Mouse (Mus musculus) liver, embryonic 13.5 days (tissue): ENCODE measurements around the gene Fam129a. TPM values are rescaled to one million over a fixed set of nuclear protein-coding genes. Genes with fewer than 3 reads are reported as not detected.
"Not testable (repeated sequence)": the region's sequence is repeated elsewhere in the genome, so short reads cannot be mapped to it uniquely, and the experiment has no call there.

Experiments
- ATAC-seq: fragments of 200-750 bp; cut with Nextera tagmentation; 2 replicates; pipeline ENCODE4 v1.8.0; 2017; ENCODE audit warnings: low read depth, mild to moderate bottlenecking, moderate number of reproducible peaks, moderate library complexity
- DNase-seq: peaks from one replicate; pipeline ENCODE4 v3.0.0; 2022
- H3K27ac ChIP-seq: fragments of 300-500 bp; sonication (generic); 2 replicates; pipeline ENCODE4 v1.5.1; 2015; ENCODE audit warnings: moderate library complexity, mild to moderate bottlenecking, inconsistent platforms
- H3K27me3 ChIP-seq: fragments of 300-500 bp; sonication (generic); 2 replicates; pipeline ENCODE4 v1.6.1; 2015; ENCODE audit warnings: mild to moderate bottlenecking, inconsistent platforms
- H3K36me3 ChIP-seq: fragments of 300-500 bp; sonication (generic); 2 replicates; pipeline ENCODE4 v1.6.1; 2015; ENCODE audit warnings: mild to moderate bottlenecking, inconsistent platforms
- H3K4me1 ChIP-seq: fragments of 300-500 bp; sonication (generic); replicated peaks from 2 replicates; pipeline ENCODE4 v1.6.1; 2015; ENCODE audit warnings: inconsistent platforms
- H3K4me2 ChIP-seq: fragments of 300-500 bp; sonication (generic); 2 replicates; pipeline ENCODE4 v1.6.1; 2015; ENCODE audit warnings: inconsistent platforms, mild to moderate bottlenecking, moderate library complexity
- H3K4me3 ChIP-seq: fragments of 300-500 bp; sonication (generic); replicated peaks from 2 replicates; pipeline ENCODE4 v1.5.1; 2015; ENCODE audit warnings: mild to moderate bottlenecking, inconsistent platforms
- H3K9ac ChIP-seq: fragments of 300-500 bp; sonication (generic); 2 replicates; pipeline ENCODE4 v1.6.1; 2015; ENCODE audit warnings: mild to moderate bottlenecking, inconsistent platforms
- H3K9me3 ChIP-seq: fragments of 300-500 bp; sonication (generic); replicated peaks from 2 replicates; pipeline ENCODE4 v1.6.1; 2016; ENCODE audit warnings: inconsistent platforms
- WGBS: fragments of 180-500 bp; shearing (Covaris S2); methylation state at CpG from one replicate; pipeline ENCODE4 v1.1.7; 2015; ENCODE audit not compliant: insufficient replicate concordance; 5-methylcytosine and 5-hydroxymethylcytosine counted together
- polyA plus RNA-seq: library from polyadenylated mRNA; unstranded; fragments of >200 nt; fragmentation: Nextera tagmentation; extraction: Ambion mirVana; gene quantifications from 2 replicates; pipeline ENCODE4 v1.2.1, GENCODE M21; 2015

Fam129a gene
- polyA plus RNA-seq, 1 experiment from 2014 or later: 2.5 TPM

- no peaks in the 10 kb centered on the region for H3K9me3 ChIP-seq
- no peak for ATAC-seq
- H3K27ac ChIP-seq: no peak overlapping the region
- H3K4me2 ChIP-seq: no peak overlapping the region
- H3K4me3 ChIP-seq: no peak overlapping the region
- H3K36me3 ChIP-seq: no peaks in the 10 kb centered on the region
- no peak for DNase-seq
- no peaks in the 10 kb centered on the region for H3K27me3 ChIP-seq
- WGBS: 72% methylated on average over 10 of the region's 10 CpGs
- no peak overlapping the region for H3K9ac ChIP-seq
- no peaks in the 10 kb centered on the region; the same call in 1 of the 2 replicates for H3K4me1 ChIP-seq
Measured at GRCm38 (mm10) chr1:151721357-151721983, 150.5 kb downstream of the Fam129a start.

- no peak overlapping the region for H3K4me3 ChIP-seq
- WGBS: 61% methylated on average over 4 of the region's 4 CpGs
- H3K9ac ChIP-seq: no peak overlapping the region
- no peaks in the 10 kb centered on the region for H3K36me3 ChIP-seq
- DNase-seq (no peak), ATAC-seq (no peak)
- no peaks in the 10 kb centered on the region for H3K27me3 ChIP-seq
- peaks cover 13% of the 10 kb centered on the region for H3K4me1 ChIP-seq
- H3K4me2 ChIP-seq: no peak overlapping the region
- H3K9me3 ChIP-seq: no peaks in the 10 kb centered on the region
- H3K27ac ChIP-seq: no peak overlapping the region
Measured at GRCm38 (mm10) chr1:151723771-151724170, 152.8 kb downstream of the Fam129a start.

GRCm38 (mm10) chr1:151725590-151725989, 154.6 kb downstream of the Fam129a start:
- Histone ChIP-seq H3K27me3 (no peaks in the 10 kb centered on the region), H3K27ac (no peak overlapping the region), H3K4me2 (no peak overlapping the region), H3K4me1 (peaks cover 13% of the 10 kb centered on the region), H3K4me3 (no peak overlapping the region), H3K36me3 (no peaks in the 10 kb centered on the region), H3K9me3 (no peaks in the 10 kb centered on the region), H3K9ac (no peak overlapping the region)
- ATAC-seq (no peak), DNase-seq (no peak)
- whole genome bisulfite sequencing: 9% methylated on average over 2 of the region's 2 CpGs

GRCm38 (mm10) chr1:151726358-151726757, 155.4 kb downstream of the Fam129a start:
- WGBS: 84% methylated on average over 6 of the region's 6 CpGs
- peaks cover 13% of the 10 kb centered on the region for H3K4me1 ChIP-seq
- ATAC-seq: no peak
- no peak for DNase-seq
- H3K27ac ChIP-seq: no peak overlapping the region
- H3K9ac ChIP-seq: no peak overlapping the region
- no peaks in the 10 kb centered on the region for H3K36me3 ChIP-seq
- H3K27me3 ChIP-seq: no peaks in the 10 kb centered on the region
- H3K9me3 ChIP-seq: no peaks in the 10 kb centered on the region
- no peak overlapping the region for H3K4me2 ChIP-seq
- H3K4me3 ChIP-seq: no peak overlapping the region

GRCm38 (mm10) chr1:151728141-151728540, 157.2 kb downstream of the Fam129a start:
- H3K9ac ChIP-seq: no peak overlapping the region
- H3K9me3 ChIP-seq: no peaks in the 10 kb centered on the region
- WGBS: 42% methylated on average over 4 of the region's 4 CpGs
- ATAC-seq: no peak
- H3K27ac ChIP-seq: no peak overlapping the region
- peaks cover 13% of the 10 kb centered on the region for H3K4me1 ChIP-seq
- no peak overlapping the region for H3K4me3 ChIP-seq
- no peaks in the 10 kb centered on the region for H3K36me3 ChIP-seq
- no peak for DNase-seq
- no peak overlapping the region for H3K4me2 ChIP-seq
- H3K27me3 ChIP-seq: no peaks in the 10 kb centered on the region

- WGBS: 69% methylated on average over 2 of the region's 2 CpGs
- no peaks in the 10 kb centered on the region for H3K27me3 ChIP-seq
- H3K36me3 ChIP-seq: no peaks in the 10 kb centered on the region
- ATAC-seq (no peak), DNase-seq (no peak)
- H3K4me1 ChIP-seq: peaks cover 19% of the 10 kb centered on the region
- no peak overlapping the region for H3K4me3 ChIP-seq
- no peak overlapping the region for H3K27ac ChIP-seq
- H3K9me3 ChIP-seq: no peaks in the 10 kb centered on the region
- H3K4me2 ChIP-seq: no peak overlapping the region
- H3K9ac ChIP-seq: no peak overlapping the region
Measured at GRCm38 (mm10) chr1:151737146-151737545, 166.2 kb downstream of the Fam129a start.

- H3K9me3 ChIP-seq: no peaks in the 10 kb centered on the region
- no peaks in the 10 kb centered on the region for H3K27me3 ChIP-seq
- peak overlapping the region; percentile 42 for H3K4me2 ChIP-seq
- H3K36me3 ChIP-seq: no peaks in the 10 kb centered on the region
- ATAC-seq: peak; percentile 99
- H3K4me1 ChIP-seq: peaks cover 20% of the 10 kb centered on the region
- H3K9ac ChIP-seq: peak overlapping the region; percentile 22; the same call in 1 of the 2 replicates
- peak; percentile 39 for DNase-seq
- no peak overlapping the region for H3K4me3 ChIP-seq
- 13% methylated on average over 7 of the region's 7 CpGs for WGBS
- H3K27ac ChIP-seq: no peak overlapping the region
Measured at GRCm38 (mm10) chr1:151741199-151741621, 170.2 kb downstream of the Fam129a start.

- H3K4me2 ChIP-seq, ATAC-seq, H3K9me3 ChIP-seq, H3K9ac ChIP-seq, H3K36me3 ChIP-seq, H3K4me3 ChIP-seq, DNase-seq, H3K27me3 ChIP-seq, H3K27ac ChIP-seq: not testable (repeated sequence)
- WGBS: 79% methylated on average over 2 of the region's 2 CpGs
- peaks cover 20% of the 10 kb centered on the region for H3K4me1 ChIP-seq
Measured at GRCm38 (mm10) chr1:151749894-151750293, 178.9 kb downstream of the Fam129a start.

- WGBS: 67% methylated on average over 4 of the region's 4 CpGs
- H3K4me1 ChIP-seq: peaks cover 39% of the 10 kb centered on the region
- no peak overlapping the region for H3K4me3 ChIP-seq
- no peaks in the 10 kb centered on the region for H3K27me3 ChIP-seq
- no peak overlapping the region for H3K9ac ChIP-seq
- H3K4me2 ChIP-seq: no peak overlapping the region
- H3K36me3 ChIP-seq: no peaks in the 10 kb centered on the region
- no peak overlapping the region for H3K27ac ChIP-seq
- DNase-seq: no peak
- no peaks in the 10 kb centered on the region for H3K9me3 ChIP-seq
- ATAC-seq: no peak
Measured at GRCm38 (mm10) chr1:151752946-151753345, 182.0 kb downstream of the Fam129a start.

GRCm38 (mm10) chr1:151753374-151753929, 182.5 kb downstream of the Fam129a start:
- 17% methylated on average over 8 of the region's 8 CpGs for WGBS
- H3K9ac ChIP-seq: peak overlapping the region; percentile 92
- peak overlapping the region; percentile 44; the same call in 1 of the 2 replicates for H3K27ac ChIP-seq
- no peak for DNase-seq
- no peaks in the 10 kb centered on the region for H3K27me3 ChIP-seq
- peak overlapping the region; percentile 72 for H3K4me2 ChIP-seq
- H3K9me3 ChIP-seq: no peaks in the 10 kb centered on the region
- H3K36me3 ChIP-seq: no peaks in the 10 kb centered on the region
- H3K4me3 ChIP-seq: peak overlapping the region; percentile 92
- no peak for ATAC-seq
- peaks cover 44% of the 10 kb centered on the region for H3K4me1 ChIP-seq

- ATAC-seq (no peak), DNase-seq (peak; percentile 24)
- 9% methylated on average over 10 of the region's 10 CpGs for WGBS
- Histone ChIP-seq H3K27ac (peak overlapping the region; percentile 44), H3K4me3 (peak overlapping the region; percentile 92), H3K4me1 (peaks cover 50% of the 10 kb centered on the region), H3K9me3 (no peaks in the 10 kb centered on the region), H3K36me3 (no peaks in the 10 kb centered on the region), H3K27me3 (no peaks in the 10 kb centered on the region), H3K4me2 (peak overlapping the region; percentile 72), H3K9ac (peak overlapping the region; percentile 92)
Measured at GRCm38 (mm10) chr1:151754028-151754489, 183.1 kb downstream of the Fam129a start.
